12 mouse cellular contexts compared by ENCODE assay signal in the genomic region with DNA sequence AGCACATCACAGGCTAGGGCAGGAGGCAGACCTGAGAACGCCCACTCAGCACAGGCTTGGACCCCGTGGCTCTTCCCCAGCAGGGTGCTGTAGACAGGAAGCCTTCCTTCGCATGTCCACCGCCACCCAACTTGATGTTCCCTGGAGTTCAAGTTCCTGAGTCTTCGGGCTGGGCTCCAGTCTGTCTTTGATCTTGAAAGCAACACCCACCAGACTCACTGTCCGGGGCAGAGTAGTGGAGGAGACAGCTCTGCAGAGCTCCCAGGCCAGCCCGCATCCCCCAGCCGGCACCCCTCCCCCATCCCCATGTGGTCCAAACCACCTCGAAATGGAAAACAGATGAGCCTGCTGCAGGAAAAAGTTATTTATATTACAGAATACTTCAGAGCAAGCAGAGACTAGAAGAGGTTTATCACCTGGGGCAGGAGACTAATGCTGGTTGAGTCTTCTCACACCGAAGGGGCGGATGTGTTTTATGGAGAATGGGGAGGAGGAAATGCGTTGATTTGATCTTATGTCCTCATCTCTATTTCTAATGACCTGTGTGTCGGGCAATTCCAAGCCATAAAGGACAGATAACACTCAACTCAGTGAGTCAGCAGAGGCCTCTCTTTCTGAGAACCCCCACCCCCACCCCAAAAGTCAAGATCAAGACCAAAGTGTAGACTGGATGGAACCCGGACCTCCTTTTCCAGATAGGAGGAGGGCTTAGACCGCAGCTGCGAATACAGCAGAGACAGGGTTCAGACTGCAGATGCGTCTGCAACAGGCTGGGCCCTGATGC.
DNase-seq lines count a peak whose midpoint lies in the region; ATAC-seq and TF ChIP-seq lines count a peak whose summit lies in the region.
"Had no signal": no experiment of that assay in that cellular context is flagged by ENCODE, and none has a peak within 500 bp of the region (broad histone marks: within the 10 kb centered on the region; RNA-seq: fewer than 3 reads in every experiment).

No protein-coding gene starts in this region.

- peaks cover 29% of the 10 kb centered on the region for H3K4me1 ChIP-seq in kidney, embryonic 14.5 days (ENCODE audit: control insufficient read depth, insufficient read depth, low read length)
- H3K4me1 ChIP-seq in embryonic facial prominence, embryonic 12.5 days: peaks cover 85% of the 10 kb centered on the region
- H3K4me1 ChIP-seq in limb, embryonic 12.5 days (replicated peaks): peaks cover 93% of the 10 kb centered on the region
- no peaks in the 10 kb centered on the region for H3K4me1 ChIP-seq in thymus, adult 2 months (replicated peaks; ENCODE audit: control insufficient read depth, insufficient read depth, low read length)

- ATAC-seq in kidney, embryonic 14.5 days (ENCODE audit: low FRiP score, low TSS enrichment): peak; percentile 52
- ATAC-seq in embryonic facial prominence, embryonic 12.5 days (ENCODE audit: insufficient number of reproducible peaks, insufficient read depth, low FRiP score, low TSS enrichment): peak; percentile 75
- peak; percentile 61 for ATAC-seq in limb, embryonic 12.5 days (ENCODE audit: insufficient number of reproducible peaks, insufficient read depth, low FRiP score, low TSS enrichment, low read depth)
- ATAC-seq: midbrain, embryonic 16.5 days had no signal

- H3K27me3 ChIP-seq in kidney, embryonic 14.5 days (ENCODE audit: control insufficient read depth, insufficient read depth, low read length): no peaks in the 10 kb centered on the region
- no peaks in the 10 kb centered on the region for H3K27me3 ChIP-seq in embryonic facial prominence, embryonic 12.5 days
- H3K27me3 ChIP-seq in limb, embryonic 12.5 days: no peaks in the 10 kb centered on the region
- no peaks in the 10 kb centered on the region for H3K27me3 ChIP-seq in thymus, adult 2 months (ENCODE audit: control insufficient read depth, insufficient read depth, low read length)
- H3K27me3 ChIP-seq: forebrain, embryonic 12.5 days had no signal

- no peak overlapping the region for H3K9ac ChIP-seq in kidney, embryonic 14.5 days (ENCODE audit: low read depth, low read length)
- no peak overlapping the region for H3K9ac ChIP-seq in embryonic facial prominence, embryonic 12.5 days
- H3K9ac ChIP-seq in limb, embryonic 12.5 days (replicated peaks): 0 out of 2 replicates have a peak overlapping the region, but pooled peaks have one; percentile 9
- H3K9ac ChIP-seq: forebrain, embryonic 12.5 days had no signal

- no peak for TF ChIP-seq CTCF in thymus, adult 2 months (IDR thresholded peaks at IDR 0.05; ENCODE audit: borderline replicate concordance, control insufficient read depth, extremely low read depth, insufficient read depth, low read length, poor library complexity)

- WGBS in kidney, embryonic 14.5 days: 17% methylated on average over 17 of the region's 17 CpGs
- WGBS in embryonic facial prominence, embryonic 12.5 days: 13% methylated on average over 17 of the region's 17 CpGs
- WGBS in limb, embryonic 12.5 days: 5% methylated on average over 17 of the region's 17 CpGs
- WGBS in thymus, adult 2 months: 81% methylated on average over 17 of the region's 17 CpGs

- H3K36me3 ChIP-seq in kidney, embryonic 14.5 days (ENCODE audit: control insufficient read depth, insufficient read depth, low read length): no peaks in the 10 kb centered on the region
- no peaks in the 10 kb centered on the region for H3K36me3 ChIP-seq in embryonic facial prominence, embryonic 12.5 days
- no peaks in the 10 kb centered on the region for H3K36me3 ChIP-seq in limb, embryonic 12.5 days
- H3K36me3 ChIP-seq in thymus, adult 2 months (ENCODE audit: control insufficient read depth, insufficient read depth, low read length): no peaks in the 10 kb centered on the region
- H3K36me3 ChIP-seq: forebrain, embryonic 12.5 days; G1E had no signal

- DNase-seq in kidney, postnatal 25 days: no peak
- peak; percentile 82 for DNase-seq in NIH3T3 (ENCODE audit: low read depth)
- no peak for DNase-seq in thymus, postnatal 4 days
- DNase-seq in thymus, adult 2 months: no peak
- DNase-seq in thymus, postnatal 10 days (ENCODE audit: low spot score in 2 of 2): no peak

- H3K4me2 ChIP-seq in kidney, embryonic 14.5 days (replicated peaks; ENCODE audit: low read depth, low read length): no peak overlapping the region
- H3K4me2 ChIP-seq in embryonic facial prominence, embryonic 12.5 days (replicated peaks): peak overlapping the region; percentile 33
- H3K4me2 ChIP-seq in limb, embryonic 12.5 days: peak overlapping the region; percentile 44
- H3K4me2 ChIP-seq: forebrain, embryonic 12.5 days had no signal

- peak overlapping the region; percentile 34; the same call in 1 of the 2 replicates for H3K27ac ChIP-seq in kidney, embryonic 14.5 days (ENCODE audit: low read depth, low read length)
- peak overlapping the region; percentile 93 for H3K27ac ChIP-seq in embryonic facial prominence, embryonic 12.5 days
- peak overlapping the region; percentile 90 for H3K27ac ChIP-seq in limb, embryonic 12.5 days
- H3K27ac ChIP-seq in thymus, adult 2 months (ENCODE audit: control insufficient read depth, insufficient read depth, low read length): no peak overlapping the region
- H3K27ac ChIP-seq: forebrain, embryonic 12.5 days; layer of hippocampus, adult 2 months had no signal

- no peak overlapping the region for H3K4me3 ChIP-seq in kidney, embryonic 14.5 days (ENCODE audit: low read length)
- H3K4me3 ChIP-seq in embryonic facial prominence, embryonic 12.5 days: no peak overlapping the region
- peak overlapping the region; percentile 12; the same call in 1 of the 2 replicates for H3K4me3 ChIP-seq in limb, embryonic 12.5 days (replicated peaks)
- H3K4me3 ChIP-seq in thymus, adult 2 months (ENCODE audit: control insufficient read depth, insufficient read depth, low read length): no peak overlapping the region
- H3K4me3 ChIP-seq: forebrain, embryonic 12.5 days; layer of hippocampus, adult 2 months had no signal

- no peak for TF ChIP-seq POLR2A in thymus, adult 2 months (IDR thresholded peaks at IDR 0.05; ENCODE audit: control insufficient read depth, extremely low read depth, insufficient read depth, low read length, poor library complexity)

- no peaks in the 10 kb centered on the region for H3K9me3 ChIP-seq in kidney, embryonic 14.5 days (ENCODE audit: control insufficient read depth, low read length)
- H3K9me3 ChIP-seq in embryonic facial prominence, embryonic 12.5 days: no peaks in the 10 kb centered on the region
- H3K9me3 ChIP-seq in limb, embryonic 12.5 days: no peaks in the 10 kb centered on the region
- H3K9me3 ChIP-seq: forebrain, embryonic 12.5 days had no signal
